Mouse (Mus musculus) A20 (cell line): ENCODE measurements around the gene Atp2a2.

Source experiments
- DNase-seq: peaks from one replicate; pipeline ENCODE4 v3.0.0-alpha.2; 2011; ENCODE audit warnings: low read depth, low spot score

Gene Atp2a2

GRCm38 (mm10) chr5:122414351-122414750 is 87.7 kb downstream of the Atp2a2 start:
- DNase-seq: no peak

- no peak for DNase-seq
Measured at GRCm38 (mm10) chr5:122412826-122413225, 89.2 kb downstream of the Atp2a2 start.

- no peak for DNase-seq
Measured at GRCm38 (mm10) chr5:122411892-122412291, 90.1 kb downstream of the Atp2a2 start.

- DNase-seq: peak; percentile 70
Measured at GRCm38 (mm10) chr5:122409692-122410645, 92.1 kb downstream of the Atp2a2 start.

GRCm38 (mm10) chr5:122405537-122405936 is 96.5 kb downstream of the Atp2a2 start:
- DNase-seq: no peak
